Mouse (Mus musculus) sigmoid colon, adult 10 weeks (tissue): Measurements from ENCODE around the gene Gm26566. TPM values are rescaled to one million over a fixed set of nuclear protein-coding genes. Genes with fewer than 3 reads are reported as not detected.

Experiments used
- polyA plus RNA-seq: library from polyadenylated mRNA; stranded (reverse); fragments of 350-450 nt; fragmentation: Illumina TruSeq; extraction: RNeasy Lipid Tissue Mini Kit (QIAGEN cat#74804); gene quantifications from one replicate; pipeline ENCODE4 v1.2.3, GENCODE M21; 2014; ENCODE audit warnings: low read depth, low replicate concordance

Gene Gm26566
- polyA plus RNA-seq = not detected

DNA sequence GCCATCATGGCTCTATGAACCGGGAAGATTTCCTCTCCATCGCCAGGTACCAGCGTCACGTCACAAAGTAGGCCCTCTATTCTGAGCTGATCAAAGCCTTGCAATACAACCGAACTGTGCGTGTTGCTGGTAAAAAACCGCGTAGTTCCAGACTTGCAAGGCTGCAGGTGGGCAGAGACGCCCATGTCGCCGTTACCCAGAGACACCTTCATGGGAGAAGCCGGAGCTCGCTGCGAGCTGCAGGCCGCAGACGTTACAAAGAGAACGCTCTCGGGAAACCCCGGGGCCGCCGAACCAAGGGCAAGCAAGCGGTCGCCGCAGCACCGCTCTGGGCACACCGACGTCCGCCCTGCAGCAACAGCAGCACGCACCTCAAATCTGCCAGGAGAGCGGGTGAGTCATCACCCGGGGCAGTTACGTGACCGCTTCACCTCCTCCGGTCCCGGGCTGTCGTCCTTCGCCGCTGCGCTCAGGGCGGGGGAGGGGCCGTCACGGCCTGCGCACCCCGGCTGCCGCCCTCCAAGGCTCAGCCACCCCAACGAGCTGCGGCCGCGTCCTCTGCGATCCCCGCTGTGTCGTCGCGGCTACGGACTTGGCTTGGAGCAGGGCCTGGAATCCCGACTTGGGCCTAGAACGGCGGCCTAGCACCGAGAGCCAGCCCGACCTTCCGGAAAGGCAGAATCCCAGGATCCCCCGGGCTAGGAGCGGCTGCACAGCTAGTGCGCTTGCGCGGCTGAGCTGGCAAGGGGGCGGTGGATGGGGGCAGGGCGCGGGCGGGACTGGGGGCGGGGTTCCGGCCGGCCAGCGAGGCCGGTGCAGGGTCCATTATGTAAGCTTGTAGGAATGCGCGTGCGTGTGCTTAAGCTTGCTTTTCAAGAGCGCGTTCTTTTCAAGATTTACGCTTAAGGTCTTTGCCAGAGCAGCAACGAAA is at the start of gene Gm26566, which contains the start of gene Klhl9:
Gene Gm26566, plus strand, starts transcription at position 15 of the 931 bp plus-strand sequence.
Gene Klhl9, minus strand, starts transcription at position 675 of the 931 bp plus-strand sequence.

GRCm38 (mm10) chr4:88676824-88677223 is 44.8 kb upstream of the Gm26566 start, which contains the start of gene Ifna16:
Ifna16 (minus strand) TSS chr4:88676924.

GRCm38 (mm10) chr4:88683812-88684211 is 37.8 kb upstream of the Gm26566 start, which contains the start of gene Ifna2:
Ifna2 (minus strand) TSS chr4:88683912.

GRCm38 (mm10) chr4:88691259-88691658 is 30.3 kb upstream of the Gm26566 start, which contains the start of gene Ifnab:
Ifnab (minus strand) TSS chr4:88691359.

GRCm38 (mm10) chr4:88754818-88755340 is 33.3 kb downstream of the Gm26566 start, which contains the start of gene Gm13271:
Gm13271 (plus strand) TSS chr4:88754868.

GRCm38 (mm10) chr4:88759610-88760268 is 38.1 kb downstream of the Gm26566 start, which contains the start of gene Gm13283:
Gm13283 (plus strand) TSS chr4:88760119.

Other genes with a start within 250 kb of the Gm26566 start
- not detected for gene Ifnb1, start 199.0 kb upstream of the Gm26566 start, polyA plus RNA-seq
- not detected for gene Ifna15, start 163.6 kb upstream of the Gm26566 start, polyA plus RNA-seq
- not detected for gene Ifna14, start 150.0 kb upstream of the Gm26566 start, polyA plus RNA-seq
- gene Ifna9, start 129.4 kb upstream of the Gm26566 start, polyA plus RNA-seq = not detected
- gene Ifna12, start 118.4 kb upstream of the Gm26566 start, polyA plus RNA-seq = not detected
- not detected for gene C87499, start 87.4 kb upstream of the Gm26566 start, polyA plus RNA-seq
- not detected for gene Ifna13, start 77.3 kb upstream of the Gm26566 start, polyA plus RNA-seq
- not detected for gene Ifna16, start 44.9 kb upstream of the Gm26566 start, polyA plus RNA-seq
- gene Ifna2, start 37.9 kb upstream of the Gm26566 start, polyA plus RNA-seq = not detected
- not detected for gene Ifnab, start 30.4 kb upstream of the Gm26566 start, polyA plus RNA-seq
- 150 TPM for gene Klhl9, start 660 bp downstream of the Gm26566 start, polyA plus RNA-seq
- not detected for gene Gm13271, start 33.1 kb downstream of the Gm26566 start, polyA plus RNA-seq
- gene Gm13283, start 38.3 kb downstream of the Gm26566 start, polyA plus RNA-seq = not detected
- not detected for gene Gm13290, start 52.0 kb downstream of the Gm26566 start, polyA plus RNA-seq
- not detected for gene Gm13289, start 55.1 kb downstream of the Gm26566 start, polyA plus RNA-seq
- not detected for gene Gm13272, start 58.0 kb downstream of the Gm26566 start, polyA plus RNA-seq
- not detected for gene Ifnz, start 60.3 kb downstream of the Gm26566 start, polyA plus RNA-seq
- not detected for gene Gm13276, start 63.9 kb downstream of the Gm26566 start, polyA plus RNA-seq
- not detected for gene Gm13277, start 66.8 kb downstream of the Gm26566 start, polyA plus RNA-seq
- not detected for gene Gm13278, start 69.7 kb downstream of the Gm26566 start, polyA plus RNA-seq
- not detected for gene Gm13275, start 72.7 kb downstream of the Gm26566 start, polyA plus RNA-seq
- gene Gm13279, start 75.6 kb downstream of the Gm26566 start, polyA plus RNA-seq = not detected
- gene Gm13285, start 77.9 kb downstream of the Gm26566 start, polyA plus RNA-seq = not detected
- gene Gm13287, start 81.4 kb downstream of the Gm26566 start, polyA plus RNA-seq = not detected
- not detected for gene Gm13288, start 83.7 kb downstream of the Gm26566 start, polyA plus RNA-seq
- not detected for gene Ifna7, start 94.4 kb downstream of the Gm26566 start, polyA plus RNA-seq
- gene Ifna11, start 98.2 kb downstream of the Gm26566 start, polyA plus RNA-seq = not detected
- not detected for gene Ifna6, start 105.6 kb downstream of the Gm26566 start, polyA plus RNA-seq
- not detected for gene Ifna5, start 113.7 kb downstream of the Gm26566 start, polyA plus RNA-seq
- not detected for gene Ifna4, start 120.1 kb downstream of the Gm26566 start, polyA plus RNA-seq
- not detected for gene Ifna1, start 128.3 kb downstream of the Gm26566 start, polyA plus RNA-seq
- not detected for gene Ifne, start 158.4 kb downstream of the Gm26566 start, polyA plus RNA-seq